Mouse (Mus musculus): ENCODE data around the gene Gm5089. TPM values are rescaled to one million over a fixed set of nuclear protein-coding genes. Genes with fewer than 3 reads are reported as not detected.

The Gm5089 gene
- polyA plus RNA-seq, 1 experiment = not detected

DNA sequence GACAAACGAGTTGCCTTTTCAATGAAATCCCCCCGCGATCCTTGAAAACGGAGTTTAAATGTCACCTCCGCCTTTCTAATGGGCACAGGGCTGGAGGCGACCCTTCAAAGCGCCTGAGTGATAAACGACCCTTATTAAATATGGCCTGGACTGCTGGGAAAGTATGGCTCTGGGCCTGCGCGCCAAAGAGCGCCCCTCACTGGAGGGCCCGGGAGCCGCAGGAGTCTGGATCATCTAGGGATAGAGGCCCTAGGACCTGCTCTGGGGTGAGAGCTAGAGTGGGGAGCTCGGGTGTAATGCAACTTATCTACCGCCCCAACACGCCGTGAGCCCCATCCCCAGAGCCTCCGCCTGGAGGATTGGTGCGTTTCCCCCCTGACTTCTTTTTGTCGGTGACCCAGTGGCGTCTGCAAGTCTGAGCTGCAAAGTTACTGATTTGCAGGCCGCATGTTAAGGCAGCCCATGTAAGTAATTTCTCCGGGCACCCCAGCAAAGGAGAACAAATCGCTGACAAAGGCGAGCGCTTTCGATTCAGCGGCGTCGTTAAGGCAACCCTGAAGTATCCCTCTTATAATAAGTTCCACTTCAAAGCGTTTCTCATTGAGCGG is 2.6 kb upstream of the Gm5089 start:
- Histone ChIP-seq H3K27ac (ENCODE audit: control insufficient read depth, insufficient read depth, low read length) (no peak overlapping the region), H3K4me1 (replicated peaks; ENCODE audit: control insufficient read depth, insufficient read depth, low read length) (no peaks in the 10 kb centered on the region; the same call in 1 of the 2 replicates), H3K36me3 (ENCODE audit: control insufficient read depth, insufficient read depth, low read length) (no peaks in the 10 kb centered on the region), H3K4me3 (ENCODE audit: control insufficient read depth, insufficient read depth, low read length) (no peak overlapping the region), H3K27me3 (ENCODE audit: control insufficient read depth, insufficient read depth, low read length) (peaks cover 12% of the 10 kb centered on the region)
- DNase-seq = no peak
- 13% methylated on average over 32 of the region's 32 CpGs for whole genome bisulfite sequencing
- no peak for TF ChIP-seq POLR2A (IDR thresholded peaks at IDR 0.05; ENCODE audit: control insufficient read depth, extremely low read depth, insufficient read depth, low read length, poor library complexity)
- TF ChIP-seq CTCF (IDR thresholded peaks at IDR 0.05; ENCODE audit: borderline replicate concordance, control insufficient read depth, extremely low read depth, insufficient read depth, low read length, poor library complexity) = no peak

DNA sequence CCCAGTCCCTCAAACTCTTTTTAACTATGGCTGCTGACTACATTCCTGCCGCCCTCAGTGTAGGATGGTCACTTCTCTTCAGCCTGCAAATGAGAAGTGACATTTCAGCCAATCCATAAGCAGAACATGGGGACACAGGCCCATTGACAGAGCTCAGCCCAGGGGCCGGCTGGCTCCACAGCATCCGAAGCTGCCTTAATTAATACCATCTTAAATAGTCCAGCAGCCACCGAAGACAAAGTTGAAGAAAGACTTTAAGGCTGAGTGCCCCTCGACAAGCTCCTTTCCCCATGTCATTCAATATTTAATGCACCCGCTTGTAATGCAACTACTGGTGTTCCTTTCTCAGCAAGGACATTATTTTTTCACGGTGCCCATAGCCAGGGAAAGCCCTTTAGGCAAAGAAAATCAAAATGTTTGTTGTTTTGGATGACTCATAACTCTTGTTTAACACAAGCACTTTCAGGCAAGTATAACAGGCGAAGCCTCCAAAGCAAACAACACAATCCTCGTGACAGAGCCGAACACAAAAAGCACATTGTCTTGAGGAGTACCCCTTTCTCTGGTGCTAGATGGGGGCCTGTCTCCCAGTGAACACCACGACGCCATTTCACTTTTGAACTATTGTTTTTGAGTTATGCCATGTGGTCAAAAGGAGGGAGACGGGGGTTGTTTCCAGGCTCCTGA is 1.9 kb upstream of the Gm5089 start:
- DNase-seq = no peak
- Histone ChIP-seq H3K4me3 (ENCODE audit: control insufficient read depth, insufficient read depth, low read length) (no peak overlapping the region), H3K4me1 (replicated peaks; ENCODE audit: control insufficient read depth, insufficient read depth, low read length) (no peaks in the 10 kb centered on the region; the same call in 1 of the 2 replicates), H3K27ac (ENCODE audit: control insufficient read depth, insufficient read depth, low read length) (no peak overlapping the region), H3K27me3 (ENCODE audit: control insufficient read depth, insufficient read depth, low read length) (peaks cover 12% of the 10 kb centered on the region), H3K36me3 (ENCODE audit: control insufficient read depth, insufficient read depth, low read length) (no peaks in the 10 kb centered on the region)
- TF ChIP-seq POLR2A (IDR thresholded peaks at IDR 0.05; ENCODE audit: control insufficient read depth, extremely low read depth, insufficient read depth, low read length, poor library complexity) = no peak
- no peak for TF ChIP-seq CTCF (IDR thresholded peaks at IDR 0.05; ENCODE audit: borderline replicate concordance, control insufficient read depth, extremely low read depth, insufficient read depth, low read length, poor library complexity)
- WGBS = 70% methylated on average over 13 of the region's 13 CpGs

DNA sequence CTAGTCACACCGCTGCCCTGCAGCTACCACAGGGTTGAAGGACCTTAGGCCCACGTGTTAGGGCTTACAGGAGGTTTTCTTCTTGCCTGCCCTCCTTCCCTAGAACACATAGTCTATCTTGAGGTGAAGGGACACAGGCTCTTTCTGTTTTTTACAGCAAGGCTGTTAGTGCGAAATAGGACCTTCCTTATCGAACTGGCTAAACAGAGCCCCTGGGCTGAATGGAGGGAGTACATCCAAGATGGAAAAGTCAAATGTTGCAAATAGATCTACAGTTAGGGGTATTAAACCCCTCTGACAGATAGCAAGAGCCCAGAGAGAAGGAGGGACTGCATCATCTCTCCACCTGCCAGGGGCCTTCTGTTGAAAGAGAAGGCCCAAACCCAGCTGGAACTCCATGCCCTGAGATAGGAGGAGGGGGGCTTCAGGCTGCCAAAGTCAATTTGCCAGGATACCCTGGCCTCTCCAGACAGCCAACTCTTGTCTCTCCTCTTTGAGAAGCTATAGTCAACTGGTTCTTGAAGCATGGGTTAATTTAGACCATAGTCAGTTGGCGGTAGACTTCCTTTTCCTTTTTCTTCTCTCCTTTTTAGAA is 733 bp upstream of the Gm5089 start:
- no peak overlapping the region for H3K27ac ChIP-seq (ENCODE audit: control insufficient read depth, insufficient read depth, low read length)

DNA sequence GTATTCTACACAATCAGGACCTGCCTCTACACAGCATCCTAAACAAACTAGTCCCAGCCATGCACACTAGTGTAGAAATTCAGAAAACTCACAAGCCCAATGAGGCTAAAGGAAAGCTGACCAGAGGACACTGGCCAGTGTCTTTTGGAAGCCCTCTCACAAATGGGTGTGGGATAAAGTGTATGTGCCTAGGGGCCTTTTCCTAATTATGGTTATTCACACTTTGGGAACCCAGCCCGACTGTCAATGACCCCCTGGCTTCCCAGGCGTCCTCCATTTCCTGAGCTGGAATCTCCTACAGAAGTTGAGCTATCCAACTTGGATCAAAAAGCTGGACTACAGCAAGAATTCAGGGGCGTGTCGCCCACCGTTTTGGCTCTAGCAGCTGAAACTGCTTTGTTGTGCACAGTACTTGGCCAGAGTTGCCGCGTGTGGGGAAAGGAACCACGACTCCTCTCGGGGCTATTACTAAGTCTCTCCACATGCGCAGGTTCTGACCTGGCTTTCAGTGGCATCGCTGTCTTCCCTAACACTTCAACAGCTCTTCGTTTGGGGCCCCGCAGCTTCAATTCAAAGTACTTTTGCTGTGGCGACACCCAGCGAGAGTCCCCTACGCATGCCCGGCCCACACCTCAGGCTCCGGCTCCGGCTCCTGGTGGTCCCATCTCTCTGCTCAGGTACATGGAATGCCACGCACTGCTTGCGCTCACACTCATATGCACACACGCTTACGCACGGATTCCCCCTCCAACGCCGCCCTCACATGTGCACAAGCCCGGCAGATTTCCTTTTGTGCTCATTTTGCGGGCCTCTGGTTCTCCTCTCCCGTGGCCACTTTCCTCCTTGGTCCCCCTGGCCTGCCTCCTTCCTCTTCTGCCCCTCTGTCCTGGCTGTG is 1.1 kb downstream of the Gm5089 start:
- no peak for TF ChIP-seq CTCF (IDR thresholded peaks at IDR 0.05; ENCODE audit: borderline replicate concordance, control insufficient read depth, extremely low read depth, insufficient read depth, low read length, poor library complexity)
- no peak for TF ChIP-seq POLR2A (IDR thresholded peaks at IDR 0.05; ENCODE audit: control insufficient read depth, extremely low read depth, insufficient read depth, low read length, poor library complexity)
- Histone ChIP-seq H3K36me3 (ENCODE audit: control insufficient read depth, insufficient read depth, low read length) (no peaks in the 10 kb centered on the region), H3K4me1 (replicated peaks; ENCODE audit: control insufficient read depth, insufficient read depth, low read length) (no peaks in the 10 kb centered on the region; the same call in 1 of the 2 replicates), H3K27ac (ENCODE audit: control insufficient read depth, insufficient read depth, low read length) (no peak overlapping the region), H3K4me3 (ENCODE audit: control insufficient read depth, insufficient read depth, low read length) (no peak overlapping the region), H3K27me3 (ENCODE audit: control insufficient read depth, insufficient read depth, low read length) (peaks cover 12% of the 10 kb centered on the region)
- 17% methylated on average over 29 of the region's 29 CpGs for WGBS
- no peak for DNase-seq

More for the DNA sequence above, 733 bp upstream of the Gm5089 start:
- H3K27me3 ChIP-seq (ENCODE audit: control insufficient read depth, insufficient read depth, low read length) = peaks cover 12% of the 10 kb centered on the region
- no peaks in the 10 kb centered on the region for H3K36me3 ChIP-seq (ENCODE audit: control insufficient read depth, insufficient read depth, low read length)
- H3K4me3 ChIP-seq (ENCODE audit: control insufficient read depth, insufficient read depth, low read length) = no peak overlapping the region
- DNase-seq = no peak
- TF ChIP-seq POLR2A (IDR thresholded peaks at IDR 0.05; ENCODE audit: control insufficient read depth, extremely low read depth, insufficient read depth, low read length, poor library complexity) = no peak
- TF ChIP-seq CTCF (IDR thresholded peaks at IDR 0.05; ENCODE audit: borderline replicate concordance, control insufficient read depth, extremely low read depth, insufficient read depth, low read length, poor library complexity) = no peak
- no peaks in the 10 kb centered on the region; the same call in 1 of the 2 replicates for H3K4me1 ChIP-seq (replicated peaks; ENCODE audit: control insufficient read depth, insufficient read depth, low read length)
- WGBS = 79% methylated on average over 5 of the region's 5 CpGs

DNA sequence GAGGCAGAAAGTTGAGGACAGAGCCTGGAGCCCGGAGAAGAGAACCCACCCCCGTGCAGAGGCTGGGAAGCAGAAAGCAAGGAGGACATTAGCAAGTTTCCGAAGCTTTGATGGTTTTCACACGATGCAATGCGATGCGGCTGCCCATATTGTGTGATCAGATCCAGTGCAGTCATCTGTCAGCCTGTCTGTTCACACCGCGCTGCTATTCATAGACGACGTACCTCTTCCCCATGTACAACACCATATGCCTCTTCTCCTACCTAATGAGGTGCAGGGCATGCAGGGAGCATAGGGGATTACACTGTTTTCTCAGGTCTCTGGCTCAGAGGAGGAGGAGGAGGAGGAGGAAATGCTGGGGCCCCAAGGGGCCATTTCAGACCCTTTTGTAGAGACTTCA is 14.1 kb downstream of the Gm5089 start:
- no peak for DNase-seq
- Histone ChIP-seq H3K36me3 (ENCODE audit: control insufficient read depth, insufficient read depth, low read length) (no peaks in the 10 kb centered on the region), H3K4me3 (ENCODE audit: control insufficient read depth, insufficient read depth, low read length) (no peak overlapping the region), H3K4me1 (replicated peaks; ENCODE audit: control insufficient read depth, insufficient read depth, low read length) (no peaks in the 10 kb centered on the region), H3K27me3 (ENCODE audit: control insufficient read depth, insufficient read depth, low read length) (no peaks in the 10 kb centered on the region), H3K27ac (ENCODE audit: control insufficient read depth, insufficient read depth, low read length) (no peak overlapping the region)
- WGBS = 91% methylated on average over 10 of the region's 10 CpGs
- TF ChIP-seq POLR2A (IDR thresholded peaks at IDR 0.05; ENCODE audit: control insufficient read depth, extremely low read depth, insufficient read depth, low read length, poor library complexity) (no peak), CTCF (IDR thresholded peaks at IDR 0.05; ENCODE audit: borderline replicate concordance, control insufficient read depth, extremely low read depth, insufficient read depth, low read length, poor library complexity) (no peak)

DNA sequence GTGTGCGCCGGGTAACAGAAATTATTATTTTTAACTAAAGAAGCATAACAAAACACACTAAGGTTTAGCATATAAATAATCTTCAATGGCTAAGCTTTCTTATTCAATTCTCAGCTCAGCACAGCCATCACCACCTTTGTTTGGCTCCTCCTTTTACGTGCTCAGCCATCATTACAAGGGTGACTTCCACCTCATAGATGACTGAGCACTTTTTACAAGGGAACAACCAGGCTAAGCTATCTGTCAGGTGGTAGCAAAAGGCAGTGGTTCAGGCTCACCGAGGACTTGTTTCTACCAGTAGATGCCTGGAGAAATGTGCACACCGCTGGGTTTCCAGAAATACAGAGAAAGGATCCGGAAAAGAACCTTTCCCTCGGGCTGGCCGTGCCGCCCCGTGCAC is 16.9 kb downstream of the Gm5089 start:
- DNase-seq = no peak
- WGBS = 82% methylated on average over 10 of the region's 10 CpGs

More for the DNA sequence above, 16.9 kb downstream of the Gm5089 start:
- Histone ChIP-seq H3K36me3 (ENCODE audit: control insufficient read depth, insufficient read depth, low read length) (no peaks in the 10 kb centered on the region), H3K27me3 (ENCODE audit: control insufficient read depth, insufficient read depth, low read length) (no peaks in the 10 kb centered on the region), H3K4me3 (ENCODE audit: control insufficient read depth, insufficient read depth, low read length) (no peak overlapping the region), H3K4me1 (replicated peaks; ENCODE audit: control insufficient read depth, insufficient read depth, low read length) (no peaks in the 10 kb centered on the region), H3K27ac (ENCODE audit: control insufficient read depth, insufficient read depth, low read length) (no peak overlapping the region)
- no peak for TF ChIP-seq CTCF (IDR thresholded peaks at IDR 0.05; ENCODE audit: borderline replicate concordance, control insufficient read depth, extremely low read depth, insufficient read depth, low read length, poor library complexity)
- no peak for TF ChIP-seq POLR2A (IDR thresholded peaks at IDR 0.05; ENCODE audit: control insufficient read depth, extremely low read depth, insufficient read depth, low read length, poor library complexity)
